Mouse (Mus musculus): Measurements from ENCODE around the gene Ndufs2.

Gene Ndufs2

DNA sequence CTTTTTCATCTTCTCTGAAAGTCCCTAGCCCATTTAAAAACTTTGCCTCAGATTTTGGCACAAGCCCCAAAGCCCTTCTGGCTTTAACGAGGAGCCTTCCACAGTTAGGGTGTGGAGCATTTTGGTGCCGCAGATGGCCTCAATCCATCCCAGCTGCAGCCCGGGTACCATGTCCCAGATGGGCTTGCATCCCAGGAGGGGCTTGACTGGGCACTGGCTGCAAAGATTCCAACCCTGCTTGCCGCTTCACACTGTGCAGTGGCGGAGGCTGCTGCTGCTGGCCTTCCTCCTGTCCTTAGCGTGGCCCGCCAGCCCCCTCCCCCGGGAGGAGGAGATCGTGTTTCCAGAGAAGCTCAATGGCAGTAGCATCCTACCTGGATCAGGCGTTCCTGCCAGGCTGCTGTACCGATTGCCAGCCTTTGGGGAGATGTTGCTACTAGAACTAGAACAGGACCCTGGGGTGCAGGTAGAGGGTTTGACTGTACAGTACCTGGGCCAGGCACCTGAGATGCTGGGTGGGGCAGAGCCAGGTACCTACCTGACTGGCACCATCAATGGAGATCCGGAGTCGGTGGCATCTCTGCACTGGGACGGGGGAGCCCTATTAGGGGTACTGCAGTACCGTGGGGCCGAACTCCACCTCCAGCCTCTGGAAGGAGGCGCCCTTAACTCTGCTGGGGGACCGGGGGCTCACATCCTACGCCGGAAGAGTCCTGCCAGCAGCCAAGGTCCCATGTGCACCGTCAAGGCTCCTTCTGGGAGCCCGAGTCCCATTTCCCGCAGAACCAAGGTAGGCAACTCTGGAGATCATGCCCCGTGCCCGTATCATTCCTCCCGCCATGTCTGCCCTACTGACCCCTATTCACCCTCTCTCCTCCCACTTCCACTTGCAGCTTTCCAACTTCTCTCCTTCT, at the start of gene Ndufs2:
TSS of gene Ndufs2 (minus strand) at position 709 of the 914 bp plus-strand sequence.
- no peak for DNase-seq (ENCODE audit: low read depth in 1 of 2, low spot score in 2 of 2)

DNA sequence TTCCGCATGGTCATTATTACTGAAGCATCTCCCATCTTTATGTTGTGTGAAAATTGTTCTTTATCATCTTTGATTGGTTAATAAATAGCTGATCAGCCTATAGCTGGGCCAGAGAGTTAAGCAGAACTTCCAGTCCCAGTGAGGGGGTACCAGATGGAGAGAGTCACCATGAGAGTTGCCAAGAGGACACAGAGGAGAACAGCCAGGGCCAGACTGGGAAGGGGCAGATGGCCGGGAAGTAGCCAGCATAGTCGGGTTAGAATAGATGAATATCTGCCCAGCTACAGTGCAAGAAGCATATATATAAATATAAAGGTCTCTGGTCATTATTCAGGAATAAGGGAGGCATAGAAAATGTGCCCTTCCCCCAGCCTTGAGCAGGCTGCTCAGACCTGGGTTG, 47.0 kb upstream of the Ndufs2 start:
- no peak for DNase-seq (ENCODE audit: low read depth in 1 of 2, low spot score in 2 of 2)

DNA sequence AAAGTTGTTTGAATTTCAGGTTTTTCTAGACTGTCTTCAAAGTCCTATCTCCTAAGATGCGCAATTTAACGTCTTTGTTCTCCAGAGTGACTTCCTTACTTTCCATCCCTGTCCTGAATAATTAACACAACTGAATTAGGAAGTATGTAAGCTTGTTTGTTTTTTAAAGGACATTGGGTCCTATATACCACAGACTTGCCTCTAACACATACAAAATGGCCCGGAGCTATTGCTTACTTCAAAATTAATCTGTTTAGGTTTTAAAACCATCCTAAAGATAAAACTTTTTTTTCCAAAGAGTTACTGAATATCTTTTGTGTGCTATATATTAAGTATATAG, 43.8 kb upstream of the Ndufs2 start:
- no peak for DNase-seq (ENCODE audit: low read depth in 1 of 2, low spot score in 2 of 2)

DNA sequence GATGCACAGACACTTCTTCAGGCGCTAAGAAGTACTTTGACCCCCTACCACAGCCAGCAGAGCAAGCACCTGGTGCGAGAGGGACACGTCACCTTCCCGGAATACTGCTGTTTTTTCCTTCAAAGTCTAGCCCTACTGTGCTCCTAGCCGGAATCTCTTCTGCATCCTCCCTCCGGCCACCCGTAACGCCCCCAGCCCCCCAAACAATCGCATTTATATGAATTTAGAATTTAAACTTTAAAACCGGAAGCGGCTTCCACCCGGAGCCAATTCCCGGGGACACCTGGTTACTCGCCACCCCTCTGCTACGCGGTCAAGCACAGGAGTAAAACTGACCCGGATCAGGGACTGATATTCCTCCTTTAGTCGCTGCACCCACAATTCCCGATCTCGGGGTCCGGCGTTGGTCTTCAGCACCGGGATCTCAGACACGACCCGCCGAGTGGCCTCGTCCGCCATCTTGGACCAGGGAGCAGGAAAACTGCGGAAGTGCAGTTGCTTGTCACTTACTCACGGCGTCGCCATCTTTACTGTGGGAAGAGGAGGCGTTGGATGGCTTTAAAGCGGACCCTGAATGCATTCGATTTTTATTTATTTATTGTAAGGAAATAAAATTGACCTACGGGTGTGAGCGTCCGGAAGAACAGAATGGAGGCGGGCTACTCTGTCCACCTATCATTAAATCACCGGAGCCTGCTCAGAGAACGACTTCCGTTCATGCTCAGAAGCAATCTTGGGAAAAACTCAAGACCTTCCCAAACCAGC, 43.3 kb upstream of the Ndufs2 start, which contains the start of gene Ufc1:
TSS of gene Ufc1 (minus strand) at position 727 of the 765 bp plus-strand sequence.
- DNase-seq (ENCODE audit: low read depth in 1 of 2, low spot score in 2 of 2), result peak; percentile 57 to 82

DNA sequence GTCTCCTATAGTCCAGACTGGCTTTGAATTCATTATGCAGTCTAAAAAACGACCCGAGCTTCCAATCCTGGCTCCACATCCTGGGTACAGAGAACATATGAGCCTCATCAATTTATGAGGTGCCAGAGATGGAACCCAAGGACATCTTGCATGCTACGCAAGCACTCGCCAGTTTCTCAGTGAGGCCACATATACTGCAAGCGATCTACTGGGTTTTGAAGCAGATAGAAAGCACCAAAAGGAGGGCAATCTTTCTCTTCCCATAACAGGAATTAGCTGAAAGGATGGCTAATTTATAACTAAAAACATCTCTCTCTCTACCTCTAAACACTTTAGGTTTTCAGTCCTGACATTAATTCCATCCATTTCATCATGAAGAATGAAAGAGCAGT, 42.7 kb upstream of the Ndufs2 start:
- DNase-seq (ENCODE audit: low read depth in 1 of 2, low spot score in 2 of 2), result no peak

DNA sequence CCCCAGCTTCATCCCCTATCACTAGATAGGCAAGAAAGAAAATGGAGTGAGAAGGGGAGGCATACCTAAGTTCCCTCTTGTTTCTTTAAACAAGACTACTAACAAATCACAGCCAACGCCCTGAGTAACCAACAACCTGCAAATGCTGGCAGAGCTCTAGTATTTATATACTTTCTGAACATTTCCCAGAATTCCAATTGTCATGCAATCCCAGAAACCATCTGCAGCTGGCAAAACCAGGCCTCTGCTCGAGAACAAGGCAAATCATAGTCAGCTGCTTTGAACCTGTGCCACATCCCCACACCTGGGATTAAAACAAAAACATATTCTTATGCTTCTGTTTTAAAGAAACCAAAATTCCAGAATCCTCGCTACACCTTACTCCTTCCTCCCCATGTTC, 42.2 kb upstream of the Ndufs2 start:
- no peak for DNase-seq (ENCODE audit: low read depth in 1 of 2, low spot score in 2 of 2)

DNA sequence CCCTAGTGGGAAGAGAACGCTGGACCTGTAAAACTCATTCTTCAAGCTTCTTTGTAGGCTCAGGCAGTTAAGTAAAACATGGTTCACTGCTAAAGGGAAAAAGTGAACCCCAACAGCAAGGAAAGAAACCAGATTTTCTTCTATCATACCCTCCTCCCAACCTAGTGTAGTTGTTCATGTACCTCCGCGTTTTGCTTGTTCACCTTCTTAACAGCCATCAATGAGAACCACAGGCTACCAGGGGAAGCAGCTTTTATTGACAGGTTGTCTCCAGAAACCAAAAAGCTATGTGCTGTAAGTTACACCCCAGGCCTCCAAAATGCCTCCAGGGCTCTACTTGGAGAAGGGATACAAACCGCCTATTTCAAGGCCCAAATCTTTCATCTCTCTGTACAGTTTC, 37.1 kb upstream of the Ndufs2 start:
- no peak for DNase-seq (ENCODE audit: low read depth in 1 of 2, low spot score in 2 of 2)

DNA sequence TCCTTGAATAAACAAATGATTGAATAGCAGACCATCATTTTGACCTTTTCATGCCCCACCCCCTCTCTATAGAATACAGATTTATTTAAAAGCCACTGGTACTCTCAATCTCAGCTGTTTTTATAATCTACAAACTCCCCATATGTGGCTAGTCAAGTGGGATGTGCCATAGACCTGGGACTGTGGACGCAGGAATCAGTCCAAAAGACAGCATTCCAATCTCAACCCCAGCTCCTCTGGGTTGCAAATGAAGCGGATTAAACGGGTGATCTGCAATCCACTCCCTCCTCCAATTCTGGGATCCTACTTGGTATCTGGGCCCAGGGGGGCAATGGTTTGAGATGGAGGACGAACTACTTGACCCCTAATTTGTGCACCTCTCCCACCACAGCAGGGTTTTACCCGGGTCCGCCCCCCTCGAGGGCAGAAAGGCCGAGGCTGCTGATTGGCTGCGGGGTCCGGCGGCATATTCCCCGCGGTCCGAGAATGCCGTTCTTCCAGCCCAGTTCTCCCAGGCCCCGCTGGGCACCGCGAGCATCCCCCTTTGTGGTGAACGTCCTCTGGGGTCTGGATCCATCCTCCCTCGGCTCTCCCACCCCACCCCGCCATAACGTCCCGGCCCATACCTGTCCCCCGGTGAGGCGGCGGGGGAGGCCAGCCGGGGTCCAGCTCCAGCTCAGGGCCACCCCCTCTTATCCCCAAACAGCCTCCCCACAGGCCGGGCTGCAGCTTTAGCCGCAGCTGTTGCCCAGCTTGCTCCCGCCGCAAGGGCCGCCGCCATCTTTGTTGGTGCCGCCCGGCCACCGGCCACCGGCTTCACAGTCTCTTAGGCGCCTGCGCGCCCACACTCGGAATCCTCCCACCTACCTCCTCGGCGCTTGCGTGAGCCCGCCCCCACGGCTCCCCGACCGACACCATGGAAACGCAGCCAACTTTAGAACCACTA, 36.2 kb upstream of the Ndufs2 start, which contains the start of gene Usp21:
TSS of gene Usp21 (minus strand) at position 856 of the 946 bp plus-strand sequence.
- DNase-seq (ENCODE audit: low read depth in 1 of 2, low spot score in 2 of 2), result peak; percentile 74 to 84

DNA sequence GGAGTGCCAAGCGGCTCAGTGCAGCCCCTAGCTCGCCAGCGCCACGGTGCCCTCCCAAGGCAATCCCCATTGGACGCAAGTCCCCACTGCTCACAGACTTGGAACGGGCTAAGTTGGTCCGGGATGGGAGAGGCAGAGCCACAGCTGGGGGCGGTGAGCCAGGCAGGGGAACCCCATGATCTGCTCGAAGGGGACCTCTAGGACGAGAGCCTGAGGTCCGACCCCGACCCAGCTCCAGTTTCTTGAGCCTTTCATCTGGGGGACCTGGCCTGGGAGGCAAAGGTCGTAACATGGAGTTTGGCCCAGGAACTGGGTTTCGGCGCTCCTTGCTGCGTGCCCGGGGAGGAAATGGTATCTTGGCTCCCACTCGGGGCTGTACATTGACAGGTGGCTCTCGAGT, 35.3 kb upstream of the Ndufs2 start:
- DNase-seq (ENCODE audit: low read depth in 1 of 2, low spot score in 2 of 2), result no peak

DNA sequence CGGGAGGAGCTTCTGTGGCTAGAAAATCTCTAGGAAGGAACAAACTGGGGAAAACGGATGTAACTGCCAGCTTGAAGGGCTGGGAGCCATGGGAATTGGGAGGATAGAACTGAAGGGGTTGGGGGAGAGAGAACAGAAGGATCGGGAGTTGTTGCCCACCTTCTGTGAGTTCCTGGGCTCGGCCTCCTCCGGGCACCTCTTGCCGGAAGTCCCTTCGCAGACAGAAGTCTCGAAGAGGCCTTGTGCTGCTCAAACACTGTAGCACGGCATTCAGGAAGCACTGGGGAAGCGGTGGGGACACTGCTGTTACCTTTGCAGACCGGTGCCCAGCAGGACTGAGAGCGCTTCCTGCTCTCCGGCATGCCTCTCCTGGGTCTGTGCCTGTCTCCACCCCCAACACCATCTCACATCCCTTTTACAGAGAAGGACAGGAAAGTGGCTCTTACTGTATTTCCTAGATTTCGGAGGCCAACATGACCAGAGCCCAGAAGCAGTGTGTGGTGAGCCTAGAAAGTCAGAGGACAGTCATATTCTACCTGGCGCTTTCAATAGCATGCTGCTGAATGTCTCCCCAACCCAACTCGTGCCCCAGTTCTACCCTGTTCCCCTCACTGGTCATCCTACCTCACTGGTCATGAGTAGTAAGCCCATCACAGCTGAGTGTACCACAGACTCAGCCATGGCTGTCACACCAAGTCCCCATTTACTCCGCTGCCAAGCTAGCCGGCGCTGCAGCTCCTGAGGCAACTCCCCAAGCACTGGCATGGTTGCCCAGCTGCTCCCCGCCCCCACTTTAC, 34.1 kb upstream of the Ndufs2 start:
- DNase-seq (ENCODE audit: low read depth in 1 of 2, low spot score in 2 of 2), result no peak

DNA sequence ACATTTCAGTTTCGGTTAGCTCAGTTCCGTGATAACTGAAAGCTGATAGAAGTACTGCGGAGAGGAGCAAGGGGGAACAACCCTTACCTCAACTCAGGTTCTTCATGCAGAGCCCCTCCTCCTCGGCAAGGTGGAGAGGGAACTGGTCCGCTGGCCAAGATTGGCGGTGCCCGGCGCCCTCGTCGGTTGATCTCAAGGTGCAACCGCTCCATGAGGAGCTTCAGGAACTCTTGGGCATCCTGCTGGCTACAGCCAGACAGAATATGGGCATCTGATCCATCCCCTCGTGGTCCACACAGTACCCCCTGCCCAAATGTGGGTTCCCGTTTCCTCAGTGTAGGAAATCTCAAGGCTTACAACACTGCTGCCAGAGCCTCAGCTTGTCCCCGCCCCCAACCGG, 33.3 kb upstream of the Ndufs2 start:
- DNase-seq (ENCODE audit: low read depth in 1 of 2, low spot score in 2 of 2), result no peak

DNA sequence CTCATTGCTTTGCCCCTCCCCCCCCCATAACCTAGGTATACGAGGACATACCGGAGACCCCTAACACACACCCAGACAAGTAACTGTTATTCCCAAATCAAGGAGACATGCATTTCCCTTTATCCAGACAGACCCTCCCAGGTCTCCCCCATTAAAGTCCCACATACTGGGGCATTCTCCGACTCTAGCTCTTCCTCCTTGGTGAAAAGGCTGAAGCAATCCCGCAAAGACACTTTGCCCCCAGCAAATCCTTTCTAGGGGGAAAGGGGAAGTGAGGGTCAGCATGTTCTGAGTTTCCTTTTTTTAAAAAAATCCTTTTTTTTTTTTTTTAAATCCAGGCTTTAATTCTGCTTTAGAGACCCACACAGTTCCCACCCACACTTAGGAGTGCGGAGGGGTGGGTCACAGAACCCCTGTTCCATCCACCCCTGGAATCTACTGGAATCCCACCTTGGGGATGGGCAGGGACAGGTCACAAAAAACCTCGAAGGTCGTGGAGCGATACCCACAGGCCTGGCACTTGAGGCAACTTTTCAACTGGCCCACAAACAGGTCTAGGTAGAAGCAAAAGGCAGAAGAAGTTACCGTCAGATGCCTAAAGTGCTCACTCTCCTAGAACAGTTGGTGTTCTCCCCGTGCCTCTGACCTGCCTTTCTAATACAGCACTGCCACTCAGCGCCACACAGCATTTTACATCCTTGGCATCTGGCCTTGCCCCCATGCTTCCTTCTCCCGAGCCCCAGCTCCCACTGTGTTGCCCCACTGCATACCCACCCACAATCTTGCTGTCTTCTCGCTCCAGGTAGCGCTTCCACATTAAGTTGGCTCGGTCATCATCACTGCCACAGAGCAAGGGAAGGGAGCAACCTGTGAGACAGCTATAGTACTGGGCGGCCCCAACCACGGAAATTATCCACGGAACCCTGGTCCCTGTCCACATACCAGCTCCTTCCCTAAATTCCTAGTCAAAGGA, 32.3 kb upstream of the Ndufs2 start:
- DNase-seq (ENCODE audit: low read depth in 1 of 2, low spot score in 2 of 2), result no peak

DNA sequence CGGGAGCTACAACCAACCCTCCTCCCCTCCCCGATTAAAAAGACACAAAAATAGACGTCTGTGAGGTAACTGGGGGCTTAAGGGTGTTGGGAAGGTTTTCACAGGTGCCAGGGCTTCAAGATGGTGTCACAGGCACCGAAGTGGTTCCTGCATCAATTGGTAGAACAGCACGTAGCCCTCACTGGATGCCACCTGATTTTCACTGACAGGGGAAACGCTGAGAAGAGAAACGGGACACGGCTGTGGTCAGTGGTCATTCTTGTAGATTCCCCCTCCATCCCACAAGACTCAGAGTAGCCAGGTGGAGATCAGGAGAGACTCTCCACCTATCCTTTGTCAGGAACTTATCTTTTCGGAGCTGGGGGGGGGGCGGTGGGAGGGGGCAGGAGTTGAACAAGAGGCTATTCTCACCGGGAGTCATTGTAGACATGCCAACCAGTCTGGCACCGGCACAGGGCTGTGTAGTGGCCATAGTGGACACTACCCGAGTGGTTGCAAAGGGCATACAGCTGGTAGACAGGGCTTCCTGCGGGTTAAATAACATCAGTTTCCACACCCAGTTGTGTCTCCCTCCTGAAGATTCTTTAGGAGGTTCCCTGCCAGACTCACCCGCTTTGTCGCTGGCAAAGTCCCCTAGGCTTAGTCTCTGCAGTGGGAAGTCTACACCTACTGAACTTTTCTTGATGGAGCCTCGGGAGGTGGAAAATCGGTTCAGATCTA, 31.1 kb upstream of the Ndufs2 start:
- DNase-seq (ENCODE audit: low read depth in 1 of 2, low spot score in 2 of 2), result no peak

DNA sequence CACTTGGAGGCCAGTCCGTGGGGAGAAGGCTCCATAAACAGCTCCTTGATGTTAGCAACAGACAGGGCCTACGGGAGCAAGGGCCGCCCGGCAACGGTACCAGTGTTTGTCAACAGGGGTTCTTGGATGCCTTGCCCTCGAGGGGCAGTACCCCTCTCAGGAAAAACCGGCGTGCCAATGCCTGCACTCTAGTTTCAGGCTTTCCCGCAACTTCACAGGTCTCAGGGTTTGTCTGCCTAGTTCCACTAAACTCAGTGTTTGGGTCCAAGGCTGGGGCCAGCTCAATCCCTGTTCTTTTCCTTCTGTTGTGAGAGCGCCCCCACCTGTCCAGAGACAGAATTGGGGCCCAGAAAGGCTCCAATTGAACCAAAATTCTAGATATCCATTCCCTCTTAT, 30.3 kb upstream of the Ndufs2 start:
- DNase-seq (ENCODE audit: low read depth in 1 of 2, low spot score in 2 of 2), result peak; percentile 49 to 78

DNA sequence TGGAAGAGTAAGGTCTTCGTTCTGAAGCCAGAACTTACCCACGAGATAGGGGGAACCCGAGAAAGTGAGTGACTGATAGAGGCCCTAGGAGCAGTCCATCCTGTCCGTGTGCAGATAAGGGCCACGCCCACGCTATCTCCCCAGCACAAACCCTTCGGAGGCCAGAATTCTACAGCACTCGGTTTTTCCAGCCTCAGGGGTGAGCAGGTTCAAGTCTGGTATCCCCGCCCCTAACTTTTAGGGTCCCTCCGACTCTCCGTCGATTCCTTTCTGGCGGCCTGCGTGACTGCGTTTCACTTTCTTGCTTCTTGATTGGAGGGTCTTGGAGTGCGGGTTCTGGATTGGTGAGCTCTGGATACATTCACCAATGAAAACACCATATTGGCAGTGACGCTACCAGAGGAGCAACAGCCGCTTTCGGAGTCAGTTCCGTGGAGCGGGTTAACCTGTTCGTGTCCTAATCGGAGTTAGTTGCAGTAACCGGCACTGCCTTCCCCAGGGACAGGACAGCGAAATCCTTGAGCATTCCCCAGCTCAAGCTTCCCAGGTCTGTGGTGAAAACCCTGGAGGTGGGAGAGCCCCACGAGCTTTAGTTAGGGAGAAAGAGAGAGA, 29.8 kb upstream of the Ndufs2 start, which contains the start of gene Ppox:
TSS of gene Ppox (minus strand) at position 271 of the 612 bp plus-strand sequence.
- peak; percentile 83 to 84 for DNase-seq (ENCODE audit: low read depth in 1 of 2, low spot score in 2 of 2)

DNA sequence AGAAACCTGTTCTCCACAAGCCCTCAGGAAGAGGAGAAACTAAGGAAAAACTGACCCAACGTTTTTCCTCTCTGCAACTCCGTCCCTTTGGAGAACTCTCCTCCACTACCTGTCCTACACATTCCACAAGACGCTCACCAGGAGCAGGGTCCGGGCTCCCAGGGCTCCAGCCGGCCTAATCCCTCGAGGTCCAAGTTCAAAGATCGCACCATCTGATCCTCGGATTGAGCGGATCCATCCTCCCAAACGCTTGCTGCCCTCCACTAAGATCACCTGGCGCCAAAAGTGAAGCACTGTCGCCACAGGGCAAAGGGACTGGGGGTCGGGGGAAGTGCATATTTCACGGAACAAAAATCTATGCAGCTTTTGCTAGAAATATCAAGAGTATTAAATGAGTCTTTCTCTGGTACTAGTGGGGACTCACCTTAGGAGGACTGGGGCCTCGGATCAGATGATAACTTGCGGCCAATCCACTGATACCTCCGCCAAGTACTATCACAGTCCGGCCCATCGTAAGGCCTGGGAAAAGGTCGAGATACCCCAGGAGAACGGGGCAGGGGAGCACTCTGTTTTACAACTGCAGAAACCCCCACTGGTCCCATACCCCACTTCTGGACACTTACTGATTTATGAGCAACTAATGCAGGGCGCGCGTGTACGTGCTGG, 29.2 kb upstream of the Ndufs2 start:
- no peak for DNase-seq (ENCODE audit: low read depth in 1 of 2, low spot score in 2 of 2)

DNA sequence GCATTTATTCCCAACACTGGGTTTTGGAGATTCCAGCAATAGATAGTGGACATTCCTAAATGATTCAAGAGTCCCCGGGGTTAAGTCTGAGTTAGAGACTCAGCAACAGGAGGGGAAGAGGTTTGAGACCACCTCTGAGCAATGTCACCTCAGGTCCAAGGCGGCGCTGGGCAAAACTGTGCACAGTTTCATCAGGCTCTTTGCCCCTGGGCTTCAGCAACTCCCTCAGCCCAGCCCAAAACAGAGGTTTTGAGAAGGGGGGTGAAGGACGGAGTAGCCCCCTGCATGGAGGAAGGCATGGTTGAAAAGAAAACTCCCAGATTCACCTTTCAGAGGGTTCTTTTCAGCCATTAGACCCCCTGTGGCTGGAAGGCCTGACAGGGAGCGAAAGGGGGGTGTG, 28.5 kb upstream of the Ndufs2 start:
- DNase-seq (ENCODE audit: low read depth in 1 of 2, low spot score in 2 of 2), result no peak
